Mouse (Mus musculus) urinary bladder, postnatal 0 days (tissue): ENCODE measurements around the gene Tecpr2. TPM values are rescaled to one million over a fixed set of nuclear protein-coding genes. Genes with fewer than 3 reads are reported as not detected.

Experiments
- polyA plus RNA-seq: library from polyadenylated mRNA; unstranded; fragments of >200 nt; fragmentation: Nextera tagmentation; extraction: Ambion mirVana; gene quantifications from 2 replicates; pipeline ENCODE4 v1.2.1, GENCODE M21; 2015

Tecpr2 gene
- 1.3 and 1.6 TPM in 2 replicates for polyA plus RNA-seq

DNA sequence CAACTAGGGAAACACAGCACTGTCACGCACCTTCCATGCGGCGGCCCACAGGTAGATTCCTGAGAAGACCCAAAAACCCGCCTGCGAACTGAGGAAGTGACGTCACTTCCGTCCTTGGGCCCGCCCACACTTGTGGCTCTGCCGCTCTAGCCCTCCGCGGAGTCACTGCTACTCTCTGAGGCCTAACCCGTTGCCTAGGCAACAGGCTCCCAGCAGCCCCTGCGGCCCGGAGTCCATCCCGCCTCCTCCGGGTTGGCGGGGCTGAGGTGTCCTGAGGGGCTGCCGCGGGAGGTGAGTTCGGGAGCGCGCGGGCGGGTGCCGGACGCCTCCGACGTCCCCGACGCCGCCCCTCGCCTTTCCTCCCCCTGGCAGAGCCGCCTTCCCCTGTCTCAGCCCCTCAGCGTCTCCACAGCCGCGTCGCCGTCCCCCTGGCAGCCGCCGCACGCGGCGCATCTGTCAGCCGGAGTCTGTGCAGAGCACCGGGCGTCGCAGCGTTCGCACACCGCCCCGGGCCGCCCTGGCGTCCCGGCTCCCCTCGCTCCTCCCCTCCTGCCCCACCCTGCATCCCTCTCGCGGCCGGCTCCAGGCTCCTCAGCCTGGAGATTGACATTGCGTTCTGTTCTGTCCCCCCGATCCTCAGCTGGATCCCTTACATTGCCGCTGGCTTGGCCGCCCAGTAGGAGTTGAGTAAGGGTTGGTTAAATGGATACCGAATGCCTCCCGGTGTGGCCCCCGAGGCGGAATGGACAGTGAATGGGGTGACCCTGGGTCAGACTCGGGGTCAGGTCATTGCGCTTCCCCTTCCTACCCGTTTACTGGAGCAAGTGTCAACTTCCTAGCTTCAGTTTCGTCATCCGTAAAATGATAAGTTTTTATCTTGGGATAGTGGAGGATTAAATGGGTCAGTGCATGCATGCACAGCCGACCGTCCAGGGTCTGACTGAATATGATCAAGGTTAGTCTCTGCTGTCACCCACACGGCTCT, at the start of gene Tecpr2, which contains the start of gene Cinp:
Gene Tecpr2 (plus strand): TSS at position 229 of the 985 bp plus-strand sequence.
Gene Cinp (minus strand): TSS at position 110 of the 985 bp plus-strand sequence.

DNA sequence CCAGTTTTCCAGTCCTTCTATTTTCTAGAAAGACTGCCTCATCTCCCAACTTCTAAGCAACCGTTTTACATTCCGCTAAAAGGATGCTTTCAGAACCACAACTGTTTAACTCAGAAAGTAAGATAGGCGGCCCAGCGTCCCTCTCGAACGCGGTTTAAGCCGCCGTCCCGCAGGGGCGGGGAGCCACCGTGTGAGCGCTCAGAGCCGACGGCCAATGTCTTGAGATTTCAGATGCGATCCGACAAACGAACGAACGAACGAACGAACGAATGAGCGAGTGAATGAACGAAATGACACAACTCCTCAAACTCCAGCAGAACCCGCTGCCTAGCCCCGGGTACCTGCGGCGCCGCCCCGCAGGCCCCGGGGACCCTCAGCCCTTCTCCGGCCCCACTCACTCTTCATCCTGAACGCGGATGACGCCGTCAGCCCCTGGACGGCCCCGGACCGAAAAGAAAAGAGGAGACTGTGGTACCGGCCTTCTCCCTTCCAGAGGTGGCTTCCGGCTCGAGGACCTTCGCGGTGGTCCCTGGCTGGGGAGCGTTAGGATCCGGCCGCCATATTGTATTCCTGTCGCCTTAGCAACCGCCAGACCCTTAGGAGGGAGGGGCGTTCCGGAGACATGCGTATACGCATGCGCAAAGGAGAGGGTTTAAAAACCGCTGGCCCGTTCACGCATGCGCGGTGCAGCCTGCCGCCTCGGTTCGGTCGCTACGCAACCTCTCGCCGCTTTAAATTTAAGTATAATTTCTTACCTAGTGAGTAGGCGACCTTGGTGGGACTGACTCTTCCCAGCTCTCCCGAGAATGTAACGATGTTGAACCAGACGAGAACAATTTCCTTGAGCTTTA, 48.5 kb upstream of the Tecpr2 start, which contains the start of gene Mok:
Gene Mok (minus strand): TSS at position 592 of the 851 bp plus-strand sequence.

DNA sequence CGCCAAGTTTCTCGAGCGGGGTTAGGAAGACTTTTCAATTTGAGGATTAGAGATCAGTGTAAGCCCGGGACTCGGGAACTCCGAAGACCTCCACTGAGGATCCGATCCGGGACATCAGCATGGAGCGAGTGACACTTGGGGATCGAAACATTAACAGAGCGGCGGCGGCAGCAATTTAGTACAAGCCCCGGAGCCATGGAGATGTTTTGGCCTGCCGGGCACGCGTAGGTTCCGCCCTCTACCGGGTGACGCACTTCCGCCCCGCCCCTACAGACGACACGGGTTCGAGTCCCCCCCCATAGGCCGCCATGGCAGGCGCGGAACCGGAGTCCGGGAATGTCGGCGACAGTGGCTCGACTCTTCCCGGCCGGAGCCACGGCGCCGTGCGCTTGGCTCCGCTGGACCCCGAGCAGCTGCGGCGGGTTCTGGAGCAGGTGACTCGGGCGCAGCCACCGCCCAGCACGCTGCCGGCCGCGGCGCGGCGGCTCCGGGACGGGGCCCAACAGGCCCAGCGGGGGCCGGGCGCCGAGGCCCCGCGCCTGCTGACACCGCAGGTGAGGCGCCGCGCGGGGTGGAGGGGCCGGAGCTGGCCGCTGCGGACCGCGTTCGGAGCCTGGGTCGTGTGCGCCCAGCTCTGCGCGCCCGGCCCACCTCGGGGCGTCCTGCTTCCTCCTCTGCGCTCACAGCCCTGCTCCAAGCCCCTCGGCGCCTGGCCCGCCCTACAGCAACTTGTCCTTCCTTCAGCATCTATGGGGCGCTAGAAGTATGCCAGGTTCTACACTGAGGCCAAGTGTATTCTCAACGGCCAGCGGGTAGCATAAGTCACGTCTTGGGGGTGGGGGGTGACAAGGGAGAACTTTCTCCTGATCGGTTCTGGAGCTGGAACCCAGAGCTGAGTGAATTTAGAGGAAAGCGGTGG, 38.8 kb upstream of the Tecpr2 start, which contains the start of gene Zfp839:
Gene Zfp839 (plus strand): TSS at position 244 of the 919 bp plus-strand sequence.

DNA sequence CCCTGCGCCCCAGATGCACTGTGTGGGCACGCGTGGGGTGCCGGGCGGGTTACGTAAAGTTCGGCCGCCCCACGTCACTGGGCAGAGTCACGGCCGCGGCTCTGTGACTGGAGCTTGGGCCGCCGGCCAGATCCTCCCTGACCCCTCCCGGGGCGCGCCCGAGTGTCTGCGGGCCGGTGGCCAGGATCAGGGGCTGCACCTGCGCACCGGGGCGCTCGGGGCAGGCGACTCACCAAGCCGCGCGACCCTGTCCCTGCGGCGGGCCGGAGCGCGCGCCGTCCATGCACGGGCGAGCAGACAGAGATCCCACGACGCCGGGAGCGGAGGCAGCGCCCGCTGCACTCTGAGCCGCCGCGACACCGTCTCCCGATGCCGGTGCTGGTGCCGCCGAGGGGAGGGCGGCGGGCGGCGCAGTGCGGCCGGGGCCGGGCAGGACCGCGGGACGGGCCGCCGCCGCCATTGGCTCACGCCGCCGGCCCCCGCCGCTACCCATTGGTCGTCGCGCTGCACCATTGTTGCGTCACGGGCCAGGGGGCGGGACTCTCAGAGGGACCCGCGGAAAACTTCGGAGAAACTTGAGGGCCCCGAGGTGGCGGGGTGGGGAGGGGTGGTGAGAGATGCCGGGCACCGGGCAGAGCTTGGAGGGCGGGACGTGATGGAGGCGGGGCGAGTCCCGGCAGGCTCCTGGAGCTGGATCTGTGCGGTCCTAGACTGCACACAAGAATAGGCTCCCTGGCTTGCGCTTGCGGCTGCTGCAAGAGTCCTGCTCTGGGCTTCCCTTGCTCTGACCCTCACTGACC, 89.7 kb downstream of the Tecpr2 start, which contains the start of gene Ankrd9:
Gene Ankrd9 (minus strand): TSS at position 434 of the 800 bp plus-strand sequence.

Other genes with a start within 250 kb of the Tecpr2 start
- gene 1700001K19Rik, start 206.6 kb upstream of the Tecpr2 start, polyA plus RNA-seq = not detected in 2 replicates
- 310 and 370 TPM in 2 replicates for gene Hsp90aa1, start 186.5 kb upstream of the Tecpr2 start, polyA plus RNA-seq
- 12.2 and 15.0 TPM in 2 replicates for gene Wdr20, start 151.3 kb upstream of the Tecpr2 start, polyA plus RNA-seq
- gene Mok, start 48.3 kb upstream of the Tecpr2 start, polyA plus RNA-seq = 0.53 and 1.3 TPM in 2 replicates
- 4.6 and 4.8 TPM in 2 replicates for gene Zfp839, start 39.0 kb upstream of the Tecpr2 start, polyA plus RNA-seq
- 46.7 and 48.7 TPM in 2 replicates for gene Cinp, start 119 bp upstream of the Tecpr2 start, polyA plus RNA-seq
- gene Ankrd9, start 89.8 kb downstream of the Tecpr2 start, polyA plus RNA-seq = 17.8 and 23.6 TPM in 2 replicates
- gene Rcor1, start 150.1 kb downstream of the Tecpr2 start, polyA plus RNA-seq = 5.1 and 6.0 TPM in 2 replicates